Comparison of ENCODE assay signal across 11 mouse cellular contexts in genomic region chr6:32208951-32209350, GRCm38 (mm10).
"Had no signal": no experiment of that assay in that cellular context is flagged by ENCODE, and none has a peak within 500 bp of the region (broad histone marks: within the 10 kb centered on the region; RNA-seq: fewer than 3 reads in every experiment).

No protein-coding gene starts in this region.

- DNase-seq: retina, postnatal 1 day; right cerebral cortex, adult 18-20 months; right cerebral cortex, postnatal 14 days; right cerebral cortex, postnatal 25 days; right cerebral cortex, postnatal 4 days; spleen, adult 18-20 months; thymus, adult 18-20 months; thymus, adult 2 months; thymus, postnatal 25 days; thymus, postnatal 36 days; thymus, postnatal 4 days had no signal
